Mouse (Mus musculus) hindbrain, postnatal 0 days (tissue): ENCODE measurements at regions not wholly inside any gene's neighbourhood (a gene's known extent, or its start where the extent isn't known, plus 50 kb on each side); places are given as distances from the start of the nearest gene placed in this dataset.

ENCODE experiments used
- ATAC-seq: fragments of 200-750 bp; cut with Nextera tagmentation; 2 replicates; pipeline ENCODE4 v1.8.0; 2017; ENCODE audit warnings: mild to moderate bottlenecking, moderate TSS enrichment, moderate library complexity
- DNase-seq: peaks from one replicate; pipeline ENCODE4 v3.0.0-alpha.2; 2015; ENCODE audit warnings: low spot score
- H3K27ac ChIP-seq: fragments of 300-500 bp; sonication (generic); 2 replicates; pipeline ENCODE4 v1.5.1; 2014; ENCODE audit warnings: mild to moderate bottlenecking
- H3K27me3 ChIP-seq: fragments of 300-500 bp; sonication (generic); 2 replicates; pipeline ENCODE4 v1.6.1; 2014; ENCODE audit warnings: low read length, mixed read lengths; ENCODE audit not compliant: insufficient read depth
- H3K36me3 ChIP-seq: fragments of 300-500 bp; sonication (generic); 2 replicates; pipeline ENCODE4 v1.6.1; 2014; ENCODE audit warnings: low read length, mixed read lengths; ENCODE audit not compliant: insufficient read depth
- H3K4me1 ChIP-seq: fragments of 300-500 bp; sonication (generic); 2 replicates; pipeline ENCODE4 v1.6.1; 2014; ENCODE audit warnings: antibody characterized with exemption, low read length, mixed read lengths; ENCODE audit not compliant: insufficient read depth
- H3K4me2 ChIP-seq: fragments of 300-500 bp; sonication (generic); 2 replicates; pipeline ENCODE4 v1.6.1; 2014; ENCODE audit warnings: low read depth, mild to moderate bottlenecking, low read length, moderate library complexity, mixed read lengths
- H3K4me3 ChIP-seq: fragments of 300-500 bp; sonication (generic); 2 replicates; pipeline ENCODE4 v1.5.1; 2014; ENCODE audit warnings: low read length
- H3K9ac ChIP-seq: fragments of 300-500 bp; sonication (generic); replicated peaks from 2 replicates; pipeline ENCODE4 v1.6.1; 2014; ENCODE audit warnings: mild to moderate bottlenecking, low read length, moderate library complexity, mixed read lengths
- H3K9me3 ChIP-seq: fragments of 300-500 bp; sonication (generic); 2 replicates; pipeline ENCODE4 v1.6.1; 2016; ENCODE audit warnings: low read length, mixed read lengths
- CTCF ChIP-seq: IDR thresholded peaks from 2 replicates; pipeline ENCODE4 v1.5.1; 2016; ENCODE audit warnings: antibody characterized with exemption, control low read depth, low read depth
- WGBS: fragments of 180-500 bp; shearing (Covaris S2); extraction: QIAGEN DNeasy Blood & Tissue Kit; methylation state at CpG from one replicate; pipeline ENCODE4 v1.1.7; 2014; 5-methylcytosine and 5-hydroxymethylcytosine counted together

DNA sequence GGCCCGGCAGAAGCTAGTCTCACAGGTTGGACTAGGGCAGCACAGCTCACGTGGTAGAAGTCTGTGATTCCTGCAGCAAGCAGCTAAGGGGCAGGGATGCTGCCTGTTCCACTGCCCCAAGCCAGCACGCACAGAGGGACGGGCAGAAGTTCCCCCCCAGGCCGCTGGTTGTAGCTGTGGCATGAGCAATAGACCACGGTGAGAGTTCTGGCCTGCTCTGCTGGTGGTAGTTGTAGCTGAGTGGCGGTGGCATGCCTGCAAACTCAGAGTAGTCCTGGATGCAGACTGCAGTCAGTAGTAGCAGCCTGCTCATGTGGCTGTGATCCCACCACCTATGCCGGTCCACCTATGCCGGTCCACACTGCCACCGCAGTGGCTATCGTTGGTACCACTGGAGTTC lies 71.5 kb upstream of the Rpl39l start:
- Histone ChIP-seq H3K27me3 (no peaks in the 10 kb centered on the region), H3K9me3 (no peaks in the 10 kb centered on the region), H3K9ac (no peak overlapping the region), H3K4me1 (no peaks in the 10 kb centered on the region), H3K27ac (no peak overlapping the region), H3K4me3 (no peak overlapping the region), H3K4me2 (no peak overlapping the region), H3K36me3 (no peaks in the 10 kb centered on the region)
- no peak for TF ChIP-seq CTCF
- DNase-seq (no peak), ATAC-seq (no peak)
- WGBS: 92% methylated on average over 11 of the region's 11 CpGs

DNA sequence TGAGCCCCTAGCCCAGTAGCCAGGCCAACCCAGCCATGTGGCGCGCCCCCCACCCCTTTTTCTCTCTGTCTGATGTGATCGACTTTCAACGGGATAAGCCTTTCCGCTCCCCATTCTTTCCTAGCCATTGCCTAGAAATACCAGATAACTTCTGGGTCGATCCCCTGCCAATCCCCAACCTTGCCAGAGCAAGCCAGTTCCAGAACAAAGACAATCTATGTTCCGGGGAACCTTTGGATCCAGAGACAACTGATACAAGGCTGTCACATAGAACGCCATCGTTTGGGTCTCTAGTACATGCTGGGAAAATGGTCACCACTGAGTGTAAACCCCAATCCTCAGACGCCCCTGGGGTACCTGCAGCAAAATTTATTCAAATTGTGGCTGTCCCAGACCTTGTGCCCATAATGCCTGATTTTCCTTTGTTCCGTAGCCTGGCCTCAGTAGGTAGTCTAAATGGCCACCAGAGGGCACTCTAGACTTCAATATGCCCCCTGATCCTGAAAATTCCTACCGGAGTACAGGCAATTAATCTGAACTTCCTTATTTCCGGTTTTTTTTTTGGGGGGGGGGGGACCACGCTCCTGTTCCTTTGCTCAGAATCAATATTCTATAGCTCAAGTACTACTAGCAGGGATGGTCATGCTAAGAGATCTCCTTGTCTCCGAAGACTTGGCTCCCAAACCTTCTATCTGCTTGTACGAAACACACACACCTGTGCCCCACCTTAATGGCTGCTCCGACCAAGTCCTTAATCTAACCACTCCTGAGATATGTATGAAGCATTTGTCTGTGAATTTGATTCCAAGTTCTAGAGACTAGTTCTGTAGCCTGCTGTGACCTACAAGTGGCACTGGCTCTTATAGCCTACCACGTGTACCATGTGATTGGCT lies 81.3 kb upstream of the Rpl39l start:
- no peaks in the 10 kb centered on the region for H3K4me1 ChIP-seq
- H3K27ac ChIP-seq: no peak overlapping the region
- no peak overlapping the region for H3K4me2 ChIP-seq
- H3K36me3 ChIP-seq: no peaks in the 10 kb centered on the region
- WGBS: 57% methylated on average over 18 of the region's 18 CpGs
- ATAC-seq (peak; percentile 69), DNase-seq (peak; percentile 81)
- no peak overlapping the region for H3K4me3 ChIP-seq
- H3K27me3 ChIP-seq: no peaks in the 10 kb centered on the region
- H3K9me3 ChIP-seq: no peaks in the 10 kb centered on the region
- no peak overlapping the region for H3K9ac ChIP-seq
- TF ChIP-seq CTCF: peak; percentile 78

GRCm38 (mm10) chr16:10086341-10086740 lies 83.7 kb upstream of the Rpl39l start:
- no peak for ATAC-seq
- TF ChIP-seq CTCF: no peak
- no peaks in the 10 kb centered on the region for H3K9me3 ChIP-seq

GRCm38 (mm10) chr16:10085429-10085828 lies 84.6 kb upstream of the Rpl39l start:
- no peak for DNase-seq
- 82% methylated on average over 5 of the region's 5 CpGs for WGBS
- TF ChIP-seq CTCF: no peak
- no peaks in the 10 kb centered on the region for H3K4me1 ChIP-seq
- no peaks in the 10 kb centered on the region for H3K9me3 ChIP-seq
- no peak overlapping the region for H3K27ac ChIP-seq
- ATAC-seq: no peak
- H3K27me3 ChIP-seq: no peaks in the 10 kb centered on the region
- no peak overlapping the region for H3K4me3 ChIP-seq
- H3K9ac ChIP-seq: no peak overlapping the region
- no peaks in the 10 kb centered on the region for H3K36me3 ChIP-seq
- H3K4me2 ChIP-seq: no peak overlapping the region

More at GRCm38 (mm10) chr16:10086341-10086740, 83.7 kb upstream of the Rpl39l start:
- 9% methylated on average over 1 of the region's 1 CpGs for WGBS
- no peaks in the 10 kb centered on the region for H3K36me3 ChIP-seq
- no peak overlapping the region for H3K9ac ChIP-seq
- no peak overlapping the region for H3K27ac ChIP-seq
- H3K27me3 ChIP-seq: no peaks in the 10 kb centered on the region
- no peaks in the 10 kb centered on the region for H3K4me1 ChIP-seq
- H3K4me3 ChIP-seq: no peak overlapping the region
- DNase-seq: no peak
- H3K4me2 ChIP-seq: no peak overlapping the region

DNA sequence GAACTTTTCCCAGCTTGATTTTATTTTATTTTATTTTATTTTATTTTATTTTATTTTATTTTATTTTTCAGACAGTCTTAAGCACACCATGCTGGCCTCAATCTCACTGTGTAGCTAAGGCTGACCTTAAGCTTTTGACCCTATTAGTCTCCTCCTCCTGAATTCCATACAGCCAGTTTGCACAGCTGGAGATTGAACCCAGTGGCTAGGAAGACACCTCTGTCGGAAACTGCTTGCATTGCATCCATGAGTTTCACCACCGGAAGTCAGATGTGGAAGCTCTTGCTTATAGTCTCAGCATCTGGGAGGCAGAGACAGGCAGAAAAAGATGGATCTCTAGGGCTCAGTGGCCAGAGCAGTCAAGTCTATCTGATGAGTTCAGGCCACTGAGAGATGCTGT lies 86.4 kb upstream of the Grin2a start:
- no peak overlapping the region for H3K9ac ChIP-seq
- WGBS: 62% methylated on average over 2 of the region's 2 CpGs
- H3K4me3 ChIP-seq: no peak overlapping the region
- no peak overlapping the region for H3K27ac ChIP-seq
- H3K36me3 ChIP-seq: no peaks in the 10 kb centered on the region
- H3K4me1 ChIP-seq: no peaks in the 10 kb centered on the region
- no peak for DNase-seq
- no peaks in the 10 kb centered on the region for H3K9me3 ChIP-seq
- no peaks in the 10 kb centered on the region for H3K27me3 ChIP-seq
- H3K4me2 ChIP-seq: no peak overlapping the region
- ATAC-seq: no peak
- no peak for TF ChIP-seq CTCF

DNA sequence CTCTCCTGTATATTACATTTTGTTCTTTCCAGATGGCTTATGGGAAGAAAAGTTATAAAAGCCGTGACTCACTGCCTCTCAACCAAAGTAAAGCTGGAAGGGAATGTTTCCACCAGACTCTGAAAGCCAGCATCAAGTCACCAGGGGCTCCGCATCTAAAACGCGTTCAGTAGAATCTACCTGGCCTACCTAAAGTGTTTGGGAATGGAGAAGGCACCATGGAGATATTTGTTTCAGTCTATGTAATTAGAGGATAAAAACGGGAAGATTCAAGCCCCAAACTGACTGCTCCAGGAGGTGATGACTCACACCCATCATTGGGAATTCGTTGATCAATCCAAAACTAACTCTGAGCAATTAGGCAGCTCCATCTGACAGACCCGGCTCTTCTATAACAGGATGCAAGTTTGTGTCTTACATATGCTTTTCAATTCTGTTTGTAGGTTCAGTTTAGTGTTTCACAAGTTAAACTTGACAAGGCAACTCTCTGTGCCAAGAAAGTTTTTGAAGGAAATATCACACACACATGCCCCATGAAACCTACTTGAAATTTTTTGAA lies 84.8 kb upstream of the Grin2a start:
- Histone ChIP-seq H3K27me3 (no peaks in the 10 kb centered on the region), H3K9me3 (no peaks in the 10 kb centered on the region), H3K4me3 (no peak overlapping the region), H3K4me1 (no peaks in the 10 kb centered on the region), H3K9ac (no peak overlapping the region), H3K4me2 (no peak overlapping the region), H3K27ac (no peak overlapping the region), H3K36me3 (no peaks in the 10 kb centered on the region)
- WGBS: 89% methylated on average over 7 of the region's 7 CpGs
- TF ChIP-seq CTCF: no peak
- DNase-seq (no peak), ATAC-seq (no peak)

- Histone ChIP-seq H3K4me1 (no peaks in the 10 kb centered on the region), H3K27me3 (no peaks in the 10 kb centered on the region), H3K36me3 (no peaks in the 10 kb centered on the region), H3K9ac (no peak overlapping the region), H3K4me3 (no peak overlapping the region), H3K4me2 (no peak overlapping the region), H3K27ac (no peak overlapping the region), H3K9me3 (no peaks in the 10 kb centered on the region)
- WGBS: 25% methylated on average over 6 of the region's 6 CpGs
- peak; percentile 79 for DNase-seq
- TF ChIP-seq CTCF: peak; percentile 93
- peak; percentile 68 for ATAC-seq
Observed at GRCm38 (mm10) chr16:10073158-10073557, 77.8 kb upstream of the Grin2a start.
